Mouse (Mus musculus): ENCODE measurements around the gene Nmnat3.

The Nmnat3 gene

DNA sequence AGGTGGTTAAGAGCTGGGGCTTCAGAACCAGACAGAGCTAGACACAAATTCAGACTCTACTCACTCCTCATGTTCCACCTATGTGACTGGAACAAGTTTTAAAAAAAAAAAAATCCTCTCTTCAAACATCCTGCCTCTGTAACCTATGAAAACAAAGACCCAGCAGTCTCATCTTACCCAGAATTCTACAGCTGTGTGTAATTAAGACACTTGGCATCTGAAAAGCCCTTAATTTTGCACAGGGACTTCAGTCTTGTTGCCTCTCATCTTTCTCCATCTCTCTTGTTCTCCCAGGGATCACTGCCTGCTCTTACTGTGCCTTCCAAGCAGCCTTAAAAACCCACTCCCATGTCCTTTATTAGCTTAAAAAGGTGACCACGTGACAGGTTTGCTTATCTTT, 133.4 kb downstream of the Nmnat3 start:
- no peak for DNase-seq (ENCODE audit: low read depth, low spot score)

DNA sequence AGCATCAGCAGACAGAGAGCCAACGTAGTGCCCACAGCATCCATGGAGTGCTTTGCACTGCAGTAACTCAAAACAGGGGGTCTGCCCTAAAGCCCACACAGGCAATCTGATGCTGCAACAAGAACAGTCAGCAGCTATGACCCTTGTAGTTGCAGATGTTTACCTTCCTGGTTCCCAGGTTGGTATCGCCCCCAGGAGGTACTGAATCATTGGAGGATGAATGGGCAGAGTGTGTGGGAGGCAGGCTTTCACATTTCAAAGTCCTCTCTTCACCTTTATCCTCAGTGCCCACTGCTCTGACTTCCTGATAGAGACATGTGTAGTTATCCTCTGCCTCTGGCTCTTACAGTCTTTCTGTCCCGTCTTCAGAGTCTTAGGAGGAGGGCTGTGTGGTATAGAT, 134.7 kb downstream of the Nmnat3 start:
- no peak for DNase-seq (ENCODE audit: low read depth, low spot score)

- DNase-seq (ENCODE audit: low read depth, low spot score) = no peak
Observed at GRCm38 (mm10) chr9:98422656-98423055, 135.4 kb downstream of the Nmnat3 start, which contains the start of gene Rbp1. Rbp1 (plus strand) TSS chr9:98422961.

DNA sequence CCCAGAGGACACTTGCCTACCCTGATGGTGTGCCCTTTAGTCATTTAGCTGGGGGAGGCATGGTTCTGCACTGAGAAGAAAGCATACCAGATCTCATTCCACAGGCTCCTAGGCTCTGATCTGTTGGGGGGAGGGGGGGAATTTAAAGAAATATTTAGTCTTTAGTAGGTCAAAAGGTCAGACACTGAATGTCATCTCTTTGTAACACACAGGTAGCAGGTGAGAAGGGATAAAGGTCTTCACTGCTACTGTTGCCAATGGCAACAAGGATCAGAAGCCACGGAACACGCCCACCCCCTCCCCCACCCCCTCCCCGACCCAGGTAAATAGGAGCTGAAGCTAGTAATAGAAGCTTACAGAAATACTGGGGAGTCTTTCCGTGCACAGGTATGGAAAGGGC, 136.5 kb downstream of the Nmnat3 start:
- no peak for DNase-seq (ENCODE audit: low read depth, low spot score)

GRCm38 (mm10) chr9:98424291-98424690, 137.1 kb downstream of the Nmnat3 start:
- DNase-seq (ENCODE audit: low read depth, low spot score) = no peak

DNA sequence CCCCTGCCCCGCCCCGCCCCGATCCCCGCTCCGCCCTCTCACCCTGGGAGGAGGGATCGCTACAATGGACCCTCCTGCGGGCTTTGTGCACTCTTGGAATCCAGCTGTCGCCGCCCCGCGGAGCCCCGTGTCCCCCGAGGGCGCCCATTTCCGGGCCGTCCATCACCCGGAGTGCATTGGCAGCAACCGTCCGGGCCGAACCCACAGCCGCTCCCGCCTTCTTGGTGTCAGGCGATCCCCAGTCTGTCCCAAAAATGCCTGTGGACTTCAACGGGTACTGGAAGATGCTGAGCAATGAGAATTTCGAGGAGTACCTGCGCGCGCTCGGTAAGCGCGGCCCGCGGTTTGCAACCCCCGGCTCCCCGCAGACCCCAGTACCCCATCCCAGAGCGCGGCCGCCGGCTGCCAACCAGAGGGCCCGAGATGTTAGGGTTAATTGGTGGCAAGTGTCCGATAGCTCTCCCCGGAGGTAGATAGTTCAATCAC, 137.5 kb downstream of the Nmnat3 start:
- no peak for DNase-seq (ENCODE audit: low read depth, low spot score)

DNA sequence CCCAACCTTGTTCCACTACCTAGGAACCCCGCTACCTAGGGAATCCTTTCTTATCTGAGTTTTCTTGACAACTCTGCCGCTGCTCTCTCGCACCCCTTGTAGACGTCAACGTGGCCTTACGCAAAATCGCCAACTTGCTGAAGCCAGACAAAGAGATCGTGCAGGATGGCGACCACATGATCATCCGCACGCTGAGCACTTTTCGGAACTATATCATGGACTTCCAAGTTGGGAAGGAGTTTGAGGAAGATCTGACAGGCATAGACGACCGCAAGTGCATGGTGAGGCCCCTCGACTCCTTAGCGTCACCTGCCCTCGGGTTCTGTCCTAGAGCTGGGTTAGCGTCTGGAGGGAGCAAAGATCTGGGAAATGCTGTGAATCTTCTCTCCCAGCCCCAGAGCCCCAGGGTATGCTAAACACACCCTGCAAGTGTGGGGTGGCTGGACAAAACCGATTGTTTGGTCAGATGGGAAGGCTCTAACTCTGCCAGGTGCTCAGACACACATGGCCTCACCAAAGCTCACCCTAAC, 138.2 kb downstream of the Nmnat3 start:
- DNase-seq (ENCODE audit: low read depth, low spot score) = no peak

DNA sequence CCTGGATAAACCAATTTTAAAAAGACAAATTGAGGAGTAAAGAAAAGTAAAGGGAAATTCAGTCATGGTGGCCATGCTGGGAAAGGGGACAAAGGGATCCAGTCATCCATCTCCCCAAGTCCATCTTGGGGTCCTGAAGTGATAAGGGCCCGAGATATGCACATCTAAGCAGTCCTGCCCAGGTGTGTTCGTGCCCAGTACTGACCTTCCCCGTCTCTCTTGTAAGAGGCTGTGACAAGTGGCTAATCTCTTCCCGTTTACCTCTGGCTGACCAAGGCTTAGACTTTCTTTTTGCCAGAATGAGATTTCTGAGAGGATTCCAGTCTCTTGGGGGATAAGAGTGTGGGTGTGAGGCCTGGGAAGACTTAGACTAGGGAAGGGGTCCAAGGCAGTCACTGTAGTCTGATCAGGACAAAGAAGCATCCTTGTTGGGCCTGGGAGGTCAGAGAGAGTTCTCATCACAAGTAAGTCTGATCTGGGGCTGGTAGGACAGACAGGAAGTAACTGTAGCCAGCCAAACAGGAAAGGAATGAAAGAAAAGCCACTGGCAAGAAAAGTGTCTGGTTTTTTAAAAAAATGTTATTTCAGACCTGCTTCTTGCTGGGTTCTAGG, 140.8 kb downstream of the Nmnat3 start:
- DNase-seq (ENCODE audit: low read depth, low spot score) = no peak

- no peak for DNase-seq (ENCODE audit: low read depth, low spot score)
Observed at GRCm38 (mm10) chr9:98428783-98429182, 141.5 kb downstream of the Nmnat3 start.

DNA sequence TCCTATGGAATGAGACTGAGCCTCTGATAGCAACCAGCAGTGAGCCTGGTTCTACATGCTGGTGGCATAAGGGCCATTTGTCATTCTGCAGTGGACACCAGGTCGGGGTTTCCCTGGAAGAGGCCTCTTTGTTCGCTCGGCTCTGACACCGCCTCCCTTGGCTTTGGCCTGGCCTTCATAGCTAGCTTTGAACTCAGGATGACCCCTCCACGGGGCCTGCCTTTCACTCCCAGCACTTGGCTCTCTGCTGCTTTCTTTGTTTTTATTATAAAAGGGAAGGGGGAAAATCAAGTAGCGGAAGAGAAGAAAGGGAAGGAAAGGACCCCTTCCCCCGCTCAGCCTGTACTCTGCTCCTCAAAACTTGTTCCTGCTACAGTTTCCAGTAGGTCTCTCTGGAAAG, 142.6 kb downstream of the Nmnat3 start:
- no peak for DNase-seq (ENCODE audit: low read depth, low spot score)

DNA sequence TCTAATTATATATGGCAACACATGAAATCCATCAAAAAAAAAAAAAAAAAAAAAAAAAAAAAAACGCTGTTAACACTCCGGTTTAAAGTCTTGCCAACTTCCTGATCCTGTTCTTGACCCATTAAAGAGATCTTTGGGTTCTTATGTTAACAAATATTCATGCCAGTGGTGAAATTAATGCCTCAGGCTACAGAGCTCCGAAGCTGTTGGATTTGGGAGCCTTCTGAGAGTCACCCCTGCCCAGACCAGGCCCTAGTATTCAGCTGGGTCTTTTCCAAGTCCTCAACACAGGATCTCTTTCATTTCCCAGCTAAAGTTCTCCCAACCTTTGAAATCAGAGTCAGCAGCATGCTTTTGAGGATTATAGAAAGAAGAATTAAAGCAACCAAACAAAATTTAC, 143.3 kb downstream of the Nmnat3 start:
- DNase-seq (ENCODE audit: low read depth, low spot score) = no peak

DNA sequence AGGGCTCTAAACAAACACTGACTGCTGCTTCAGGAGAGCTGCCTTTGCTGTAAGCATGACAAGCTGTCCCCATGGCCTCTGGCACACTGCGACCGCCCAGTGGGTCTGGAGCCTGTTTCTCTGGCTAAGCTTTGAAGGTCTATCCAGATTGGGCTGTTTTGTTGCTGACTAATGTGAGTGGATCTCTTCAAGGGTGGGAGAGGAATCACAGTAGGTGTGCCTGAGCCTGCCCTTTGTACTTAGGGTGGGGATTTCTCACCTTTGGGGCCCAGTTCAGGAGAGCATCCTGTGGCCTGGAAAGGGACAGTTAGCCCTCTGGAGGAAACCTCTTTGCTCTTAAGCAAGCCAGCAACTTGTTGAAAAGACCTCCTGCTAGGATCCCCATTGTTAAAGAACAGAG, 145.8 kb downstream of the Nmnat3 start:
- no peak for DNase-seq (ENCODE audit: low read depth, low spot score)

DNA sequence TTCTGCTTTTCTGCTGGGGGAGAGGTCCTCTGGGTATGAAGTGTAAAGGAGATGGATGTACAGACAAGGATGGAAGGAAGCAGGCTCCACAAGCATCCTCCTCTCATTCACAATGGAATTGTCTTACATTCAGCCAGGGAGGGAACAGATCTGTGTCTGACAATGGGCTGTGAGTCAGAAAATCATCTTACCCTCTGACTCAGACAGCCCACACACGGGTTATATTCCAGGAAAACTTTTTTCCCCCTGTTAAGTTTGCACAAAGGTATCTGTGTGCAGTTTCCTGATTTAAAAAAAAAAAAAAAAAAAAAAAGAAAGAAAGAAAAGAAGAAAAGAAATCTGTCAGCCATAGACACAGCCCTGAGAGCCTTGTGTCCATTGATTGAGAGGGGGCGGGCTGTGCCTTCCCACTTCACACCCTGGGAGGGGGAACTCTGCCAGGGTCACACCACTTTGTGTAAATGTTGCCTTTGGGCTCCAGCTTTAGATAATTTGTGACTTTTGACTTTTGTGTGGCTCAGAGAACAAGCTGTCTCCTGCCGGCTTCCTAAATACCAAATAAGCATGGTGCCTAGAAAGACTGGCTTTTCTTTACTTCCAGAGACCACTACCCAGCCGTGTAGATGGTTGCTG, 146.8 kb downstream of the Nmnat3 start:
- no peak for DNase-seq (ENCODE audit: low read depth, low spot score)

DNA sequence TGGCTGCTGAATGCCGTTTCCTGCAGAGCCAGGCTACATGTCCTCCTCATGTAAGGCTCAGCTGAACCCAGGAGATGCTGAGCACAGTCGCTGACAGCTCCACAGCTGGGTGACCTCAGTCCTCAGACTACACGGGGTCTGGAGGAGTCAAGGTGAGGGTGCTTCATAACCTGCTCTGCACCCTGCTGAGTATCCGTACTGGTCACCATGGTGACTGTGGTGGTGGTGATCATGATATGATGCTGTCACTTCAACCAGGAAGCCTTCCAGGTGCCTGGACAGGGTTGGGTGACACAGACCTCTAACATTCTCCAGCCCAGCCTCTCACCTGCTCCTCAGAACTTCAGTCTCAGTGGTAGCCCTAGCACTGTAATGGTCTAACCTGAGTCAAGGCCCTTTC, 150.6 kb downstream of the Nmnat3 start:
- DNase-seq (ENCODE audit: low read depth, low spot score) = no peak

GRCm38 (mm10) chr9:98439091-98439490, 151.9 kb downstream of the Nmnat3 start:
- no peak for DNase-seq (ENCODE audit: low read depth, low spot score)

DNA sequence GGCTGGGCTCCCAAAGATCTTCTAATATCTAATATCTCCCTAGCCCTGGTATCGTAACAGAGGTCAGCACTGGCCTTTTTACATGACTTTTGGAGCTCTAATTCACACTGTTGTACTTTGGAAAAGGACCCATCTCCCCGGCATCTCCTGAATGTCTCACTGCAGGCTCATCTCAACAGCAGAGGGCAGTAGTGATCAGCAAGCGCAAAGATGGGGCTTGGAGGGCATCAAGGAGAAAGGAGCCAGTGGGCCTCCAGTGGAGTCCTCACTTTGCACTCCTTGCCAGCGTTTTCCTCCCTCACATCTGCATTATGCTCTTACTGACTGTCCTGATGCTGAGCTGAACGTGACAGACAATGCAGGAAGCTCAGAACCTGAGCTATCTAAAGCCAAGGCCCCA, 155.4 kb downstream of the Nmnat3 start:
- DNase-seq (ENCODE audit: low read depth, low spot score) = no peak

- DNase-seq (ENCODE audit: low read depth, low spot score) = no peak
Observed at GRCm38 (mm10) chr9:98445359-98446149, 158.3 kb downstream of the Nmnat3 start.

GRCm38 (mm10) chr9:98450976-98451375, 163.7 kb downstream of the Nmnat3 start:
- no peak for DNase-seq (ENCODE audit: low read depth, low spot score)

DNA sequence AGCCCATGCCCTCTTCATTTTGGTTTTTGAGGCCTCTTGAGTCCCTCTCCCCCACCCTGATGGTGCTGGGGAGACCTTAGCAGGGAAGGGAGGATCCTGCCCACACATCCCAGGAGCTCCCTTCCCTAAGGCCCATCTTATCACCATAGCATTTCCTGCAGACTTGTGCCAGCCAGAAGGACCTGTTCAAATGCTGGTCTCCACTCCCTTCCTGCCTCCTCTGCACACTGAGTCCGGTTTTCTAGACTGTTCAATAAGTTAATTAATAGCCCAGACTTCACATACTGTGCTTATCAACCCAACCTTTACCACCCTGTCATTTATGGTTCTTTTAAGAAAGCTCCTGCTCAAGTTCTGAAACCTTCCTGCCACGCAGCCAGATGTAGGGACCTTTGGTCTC, 179.5 kb downstream of the Nmnat3 start:
- DNase-seq (ENCODE audit: low read depth, low spot score) = no peak
